Mouse (Mus musculus): Measurements from ENCODE around the gene Mettl7a2.

The Mettl7a2 gene

DNA sequence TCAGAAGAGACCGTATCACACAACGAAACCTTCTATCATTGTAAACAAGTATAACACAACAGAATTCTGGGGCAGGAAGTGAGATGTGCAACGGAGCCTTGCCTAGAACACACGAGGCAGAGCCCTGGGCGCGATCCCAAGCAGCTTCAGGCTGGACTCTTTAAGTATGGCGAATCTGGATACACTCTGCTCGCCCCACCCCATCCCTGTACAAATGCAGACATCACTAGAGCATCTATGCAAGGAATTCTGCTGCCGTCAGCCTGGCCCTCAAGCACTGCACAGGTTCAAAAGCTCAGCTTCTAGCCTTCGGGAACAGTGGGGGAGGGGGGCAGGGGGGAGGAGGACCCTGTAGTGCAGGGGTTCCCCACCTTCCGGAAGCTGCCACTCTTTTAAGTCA, 40.0 kb downstream of the Mettl7a2 start:
- no peak for DNase-seq (ENCODE audit: low read depth, low spot score)

DNA sequence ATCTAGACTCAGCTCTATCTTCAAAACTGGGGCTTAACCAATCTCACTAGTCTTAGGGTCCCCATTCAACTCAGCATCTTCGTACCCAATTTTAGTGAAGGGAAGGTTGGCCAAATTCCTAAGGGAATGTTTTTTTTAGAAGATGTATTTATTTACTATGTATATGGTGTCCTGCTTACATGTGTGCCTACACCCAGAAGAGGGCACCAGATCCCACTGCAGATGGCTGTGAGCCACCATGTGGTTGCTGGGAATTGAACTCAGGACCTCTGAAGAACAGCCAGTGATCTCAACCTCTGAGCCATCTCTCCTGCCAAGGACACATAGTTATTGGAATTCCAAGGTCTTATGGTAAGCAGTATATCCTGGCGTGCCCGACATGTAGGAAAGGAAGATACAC, 42.6 kb downstream of the Mettl7a2 start:
- DNase-seq (ENCODE audit: low read depth, low spot score), result no peak

DNA sequence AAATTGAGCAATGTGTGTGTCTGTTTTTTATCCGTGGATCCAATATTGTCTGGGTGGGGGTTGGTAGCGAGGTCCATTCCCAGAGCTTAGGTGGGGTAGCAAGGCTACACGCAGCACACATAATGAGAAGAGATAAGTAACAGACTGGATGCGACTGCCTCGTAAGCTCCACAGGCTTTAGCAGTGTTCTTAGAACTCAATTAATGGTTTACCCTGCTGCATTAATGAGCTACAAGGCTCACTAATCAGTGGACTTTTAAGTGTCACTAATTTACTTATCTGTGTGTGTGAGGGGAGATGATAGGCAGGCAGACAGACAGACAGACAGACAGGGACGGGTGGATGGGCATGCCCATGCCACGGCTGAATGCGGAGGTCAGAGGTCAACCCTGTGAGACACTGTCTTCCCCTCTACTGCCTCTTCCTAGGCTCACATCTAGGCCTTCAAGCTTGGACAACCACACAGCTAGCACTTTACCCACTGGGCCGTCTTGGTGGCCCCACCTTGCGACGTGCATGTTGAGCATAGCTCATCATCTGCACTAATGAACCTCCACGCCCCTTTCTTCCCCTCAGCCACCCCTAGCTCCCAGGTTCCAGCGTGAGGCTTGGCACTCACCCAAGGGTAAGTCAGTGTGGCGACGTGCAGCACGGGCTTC, 47.7 kb downstream of the Mettl7a2 start:
- DNase-seq (ENCODE audit: low read depth, low spot score), result no peak

DNA sequence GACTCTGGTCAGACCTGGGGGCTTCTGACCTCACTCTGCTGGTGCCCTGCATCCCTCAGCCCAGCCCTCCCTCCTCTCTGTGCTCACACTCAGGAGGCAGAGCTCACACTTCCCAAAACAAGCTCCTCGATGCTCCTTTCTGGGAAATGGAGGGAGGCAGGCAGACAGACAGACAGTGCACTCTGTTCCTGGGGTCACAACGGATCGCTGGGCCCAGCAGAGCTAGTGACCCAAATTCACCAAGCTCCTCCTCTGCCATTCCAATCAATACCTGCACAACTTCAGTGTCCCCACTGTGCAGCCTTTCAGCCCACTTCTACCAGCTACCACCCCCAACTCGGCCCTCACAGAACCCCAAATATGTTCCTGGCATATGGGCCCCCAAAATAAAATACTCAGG, 48.8 kb downstream of the Mettl7a2 start:
- DNase-seq (ENCODE audit: low read depth, low spot score), result no peak

DNA sequence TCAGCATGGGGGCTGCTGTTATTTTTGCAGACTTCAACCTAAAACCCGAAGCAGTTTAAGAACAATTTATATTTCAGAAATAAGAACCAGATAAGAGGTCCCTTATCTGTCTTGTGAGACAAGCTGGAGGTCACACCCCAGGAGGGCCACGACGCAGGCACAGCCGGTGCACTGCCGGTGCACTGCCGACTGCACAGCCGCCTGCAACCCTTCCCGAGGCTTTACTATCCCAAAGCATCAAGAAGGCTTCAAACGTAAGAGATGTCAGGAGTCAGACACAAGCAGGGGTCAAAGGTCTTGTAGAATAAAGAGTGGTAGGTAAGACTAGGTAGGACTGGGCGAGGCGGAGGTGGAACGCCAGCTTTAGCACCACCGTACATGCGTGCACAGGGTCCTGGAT, 49.3 kb downstream of the Mettl7a2 start:
- DNase-seq (ENCODE audit: low read depth, low spot score), result no peak

DNA sequence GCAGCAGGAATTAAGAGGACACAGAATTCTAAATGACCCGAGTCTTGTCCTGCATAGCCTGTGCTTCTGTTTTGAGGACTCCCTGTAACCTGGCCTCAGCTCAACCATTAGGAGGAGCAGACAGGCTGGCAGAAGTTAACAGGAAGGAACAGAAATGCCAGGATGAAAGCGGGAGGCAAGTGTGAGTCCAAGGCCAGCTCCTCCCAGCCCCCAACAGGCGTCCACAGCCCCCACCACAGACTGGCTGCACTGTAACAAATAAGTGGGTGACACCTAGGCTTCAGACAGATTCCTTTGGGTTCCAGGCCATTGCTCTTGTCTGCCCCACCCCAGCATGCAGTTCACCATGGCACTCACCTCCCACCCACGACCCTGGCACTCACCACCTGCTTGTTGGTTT, 49.8 kb downstream of the Mettl7a2 start:
- DNase-seq (ENCODE audit: low read depth, low spot score), result no peak

DNA sequence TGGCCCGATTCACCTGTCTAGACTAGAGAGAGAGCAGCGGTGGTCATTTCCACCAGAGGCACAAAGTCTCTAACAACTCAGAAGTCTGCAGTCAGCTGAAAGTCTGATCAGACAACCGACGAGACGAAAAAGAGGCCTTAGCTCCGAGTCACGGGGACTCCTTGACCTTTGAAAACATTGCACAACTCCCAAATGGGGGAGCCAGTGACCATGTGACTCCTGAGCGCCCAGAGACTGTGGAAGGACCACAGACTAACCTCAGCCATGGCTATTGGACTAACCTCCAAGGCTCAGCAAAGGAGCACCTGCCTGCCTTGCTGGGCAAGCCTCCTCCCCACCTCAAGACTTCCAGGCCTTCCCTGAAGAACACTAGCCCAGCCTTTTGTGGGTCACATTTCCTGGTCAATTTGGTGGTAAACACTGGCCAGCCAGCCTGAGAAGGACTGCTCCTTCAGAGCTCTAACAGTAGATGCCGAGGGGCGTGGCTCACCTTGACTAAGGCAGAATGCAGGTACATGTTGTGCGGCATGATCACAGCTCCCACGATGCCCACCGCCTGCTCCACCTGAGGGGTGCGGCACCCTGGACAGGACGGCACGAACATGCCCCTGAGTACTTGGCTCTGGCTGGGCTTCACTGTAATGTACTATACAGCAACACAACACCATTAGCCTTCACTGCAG, 50.5 kb downstream of the Mettl7a2 start:
- no peak for DNase-seq (ENCODE audit: low read depth, low spot score)

DNA sequence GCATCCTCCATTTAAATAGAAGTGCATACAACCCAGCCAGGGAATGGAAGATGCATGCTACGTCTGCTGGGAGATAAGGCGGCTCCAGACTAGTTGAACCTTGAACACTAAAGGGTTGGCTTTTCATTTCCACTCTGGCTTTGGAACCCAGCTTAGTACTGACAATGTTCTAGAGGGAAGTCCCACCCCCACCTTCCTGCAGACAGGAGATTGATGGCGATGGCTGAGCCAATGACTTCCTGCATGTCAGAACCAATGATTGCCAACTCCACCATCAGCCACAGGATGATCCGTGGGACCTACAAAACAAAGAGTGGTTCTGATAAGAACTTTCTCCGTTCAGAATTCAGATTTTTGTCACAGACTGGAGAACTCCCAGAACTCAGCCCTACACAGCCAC, 53.1 kb downstream of the Mettl7a2 start:
- DNase-seq (ENCODE audit: low read depth, low spot score), result no peak

DNA sequence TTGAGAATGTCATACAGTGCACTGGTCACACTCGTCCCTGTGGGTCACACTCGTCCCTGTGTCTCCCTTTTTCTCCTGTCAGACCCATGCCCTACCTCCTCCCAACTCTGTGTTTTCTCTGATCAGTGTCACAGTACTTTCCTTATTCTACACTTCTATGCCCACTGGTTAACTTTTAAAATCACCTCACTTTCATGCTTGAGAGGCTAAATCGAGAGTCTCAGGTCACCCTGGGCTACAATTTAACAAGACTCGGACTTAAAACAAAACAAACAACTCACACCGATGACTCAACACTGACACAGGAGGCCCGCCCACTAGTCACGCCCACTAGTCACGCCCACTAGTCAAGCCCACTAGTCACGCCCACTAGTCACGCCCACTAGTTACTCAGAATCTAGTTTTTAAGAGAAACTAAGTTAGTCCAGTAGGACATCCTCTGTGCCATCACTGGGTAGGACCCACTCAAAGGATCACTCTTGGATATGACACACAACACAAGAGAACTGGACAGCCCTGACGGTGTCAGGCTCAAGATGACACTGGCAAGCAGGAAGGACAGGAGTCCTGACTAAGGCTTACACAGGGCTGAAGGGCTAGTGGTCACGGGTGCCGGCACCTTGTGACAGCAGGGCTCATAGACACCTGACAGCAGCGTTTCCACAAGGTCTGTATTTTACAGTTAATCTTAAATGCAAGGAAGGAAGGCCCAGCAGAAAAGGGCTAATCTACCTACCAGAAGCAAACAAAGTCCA, 58.1 kb downstream of the Mettl7a2 start:
- no peak for DNase-seq (ENCODE audit: low read depth, low spot score)
